Mouse (Mus musculus) spleen, postnatal 4 days (tissue): Measurements from ENCODE around the gene Nudt10.
"Not testable (repeated sequence)": the region's sequence is repeated elsewhere in the genome, so short reads cannot be mapped to it uniquely, and the experiment has no call there.

Experiments used
- DNase-seq, 2 experiments: peaks; one replicate each; pipeline ENCODE4 v3.0.0; 2022; ENCODE audit warnings: low spot score in 2 of 2

The Nudt10 gene

GRCm38 (mm10) chrX:6172823-6173640 is at the start of gene Nudt10:
Gene Nudt10 (minus strand): TSS chrX:6173015.
- DNase-seq = not testable (repeated sequence)

- DNase-seq = not testable (repeated sequence)
Observed at GRCm38 (mm10) chrX:6172136-6172822, 536 bp downstream of the Nudt10 start.

GRCm38 (mm10) chrX:6171718-6172117 is 1.1 kb downstream of the Nudt10 start:
- DNase-seq = no peak
